Mouse (Mus musculus) hindbrain, embryonic 16.5 days (tissue): ENCODE measurements around the gene Gc. TPM values are rescaled to one million over a fixed set of nuclear protein-coding genes. Genes with fewer than 3 reads are reported as not detected.

Experiments
- ATAC-seq: fragments of 200-750 bp; cut with Nextera tagmentation; 2 replicates; pipeline ENCODE4 v1.8.0; 2017; ENCODE audit warnings: moderate TSS enrichment, moderate library complexity
- H3K27ac ChIP-seq: fragments of 300-500 bp; sonication (generic); 2 replicates; pipeline ENCODE4 v1.5.1; 2014; ENCODE audit warnings: low read depth, mild to moderate bottlenecking, control low read depth, low read length, moderate library complexity
- H3K27me3 ChIP-seq: fragments of 300-500 bp; sonication (generic); replicated peaks from 2 replicates; pipeline ENCODE4 v1.6.1; 2014; ENCODE audit warnings: low read length; ENCODE audit not compliant: control insufficient read depth, insufficient read depth
- H3K36me3 ChIP-seq: fragments of 300-500 bp; sonication (generic); 2 replicates; pipeline ENCODE4 v1.6.1; 2014; ENCODE audit warnings: mild to moderate bottlenecking, low read length, moderate library complexity, mixed read lengths; ENCODE audit not compliant: control insufficient read depth, insufficient read depth
- H3K4me1 ChIP-seq: fragments of 300-500 bp; sonication (generic); 2 replicates; pipeline ENCODE4 v1.6.1; 2014; ENCODE audit warnings: low read depth, low read length; ENCODE audit not compliant: control insufficient read depth, insufficient read depth
- H3K4me2 ChIP-seq: fragments of 300-500 bp; sonication (generic); 2 replicates; pipeline ENCODE4 v1.6.1; 2014; ENCODE audit warnings: mild to moderate bottlenecking, low read length, control low read depth, moderate library complexity
- H3K4me3 ChIP-seq: fragments of 300-500 bp; sonication (generic); 2 replicates; pipeline ENCODE4 v1.5.1; 2014; ENCODE audit warnings: mild to moderate bottlenecking, low read length, control low read depth, moderate library complexity
- H3K9ac ChIP-seq: fragments of 300-500 bp; sonication (generic); 2 replicates; pipeline ENCODE4 v1.6.1; 2014; ENCODE audit warnings: low read depth, mild to moderate bottlenecking, control low read depth, low read length, moderate library complexity
- H3K9me3 ChIP-seq: fragments of 300-500 bp; sonication (generic); 2 replicates; pipeline ENCODE4 v1.6.1; 2014; ENCODE audit warnings: mild to moderate bottlenecking, low read length, moderate library complexity; ENCODE audit not compliant: control insufficient read depth
- WGBS: fragments of 180-500 bp; shearing (Covaris S2); extraction: QIAGEN DNeasy Blood & Tissue Kit; methylation state at CpG from one replicate; pipeline ENCODE4 v1.1.7; 2014; 5-methylcytosine and 5-hydroxymethylcytosine counted together
- polyA plus RNA-seq: library from polyadenylated mRNA; unstranded; fragments of >200 nt; fragmentation: Nextera tagmentation; extraction: Ambion mirVana; gene quantifications from 2 replicates; pipeline ENCODE4 v1.2.1, GENCODE M21; 2015

The Gc gene
- polyA plus RNA-seq, 1 experiment from 2014 or later = 0.55 TPM

DNA sequence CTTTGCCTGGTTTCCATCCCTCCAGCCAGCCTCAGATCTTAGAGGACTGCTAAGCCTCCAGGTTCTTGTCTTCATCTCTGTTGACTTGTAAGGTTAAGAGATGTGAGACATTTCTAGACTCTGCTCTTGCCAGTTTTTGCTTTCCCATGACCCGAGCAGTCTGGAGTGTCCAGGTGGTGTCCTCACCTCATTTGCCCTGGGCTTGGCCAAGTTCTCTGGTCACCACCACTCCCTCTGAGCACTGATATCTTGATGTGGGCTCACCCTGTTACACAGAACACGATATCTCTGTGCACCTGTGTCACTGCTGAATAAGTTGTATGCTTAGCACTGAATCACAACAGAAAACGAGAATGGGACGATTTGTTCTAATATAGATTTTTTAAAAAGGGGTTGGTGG lies 76.4 kb downstream of the Gc start:
- no peak overlapping the region for H3K27ac ChIP-seq
- no peaks in the 10 kb centered on the region for H3K9me3 ChIP-seq
- H3K36me3 ChIP-seq = no peaks in the 10 kb centered on the region
- WGBS = 90% methylated on average over 4 of the region's 4 CpGs
- H3K4me3 ChIP-seq = no peak overlapping the region
- H3K4me2 ChIP-seq = no peak overlapping the region
- no peak for ATAC-seq
- H3K4me1 ChIP-seq = no peaks in the 10 kb centered on the region
- no peaks in the 10 kb centered on the region for H3K27me3 ChIP-seq
- no peak overlapping the region for H3K9ac ChIP-seq

- H3K9me3 ChIP-seq = no peaks in the 10 kb centered on the region
- WGBS = 55% methylated on average over 1 of the region's 1 CpGs
- H3K9ac ChIP-seq = no peak overlapping the region
- no peak overlapping the region for H3K27ac ChIP-seq
- no peak overlapping the region for H3K4me2 ChIP-seq
- H3K36me3 ChIP-seq = no peaks in the 10 kb centered on the region
- no peak overlapping the region for H3K4me3 ChIP-seq
- ATAC-seq = no peak
- H3K27me3 ChIP-seq = no peaks in the 10 kb centered on the region
- no peaks in the 10 kb centered on the region for H3K4me1 ChIP-seq
Observed at GRCm38 (mm10) chr5:89370140-89370539, 87.6 kb downstream of the Gc start.

- Histone ChIP-seq H3K9ac (no peak overlapping the region), H3K27me3 (no peaks in the 10 kb centered on the region), H3K4me1 (no peaks in the 10 kb centered on the region), H3K9me3 (no peaks in the 10 kb centered on the region), H3K36me3 (no peaks in the 10 kb centered on the region), H3K4me2 (no peak overlapping the region), H3K27ac (no peak overlapping the region), H3K4me3 (no peak overlapping the region)
- 54% methylated on average over 4 of the region's 4 CpGs for WGBS
- no peak for ATAC-seq
Observed at GRCm38 (mm10) chr5:89368045-89368743, 89.5 kb downstream of the Gc start.

Other genes starting within 250 kb of the Gc start
- gene Npffr2, start 69.5 kb upstream of the Gc start, polyA plus RNA-seq = 0.25 and 0.36 TPM in 2 replicates